ENCODE assay signal across 18 mouse cellular contexts in genomic region chr4:110093040-110093820, GRCm38 (mm10).
"Had no signal": no experiment of that assay in that cellular context is flagged by ENCODE, and none has a peak within 500 bp of the region (broad histone marks: within the 10 kb centered on the region; RNA-seq: fewer than 3 reads in every experiment).

No protein-coding gene starts in this region.

- H3K4me2 ChIP-seq: liver, embryonic 15.5 days; lung, embryonic 15.5 days; midbrain, embryonic 11.5 days; midbrain, embryonic 13.5 days; midbrain, embryonic 15.5 days; stomach, embryonic 15.5 days had no signal

- H3K36me3 ChIP-seq: liver, embryonic 15.5 days; lung, embryonic 15.5 days; midbrain, embryonic 13.5 days; midbrain, embryonic 15.5 days; stomach, embryonic 15.5 days had no signal

- H3K4me3 ChIP-seq: liver, embryonic 15.5 days; lung, embryonic 15.5 days; megakaryocyte, embryonic 14.5 days; midbrain, embryonic 13.5 days; midbrain, embryonic 15.5 days; stomach, embryonic 15.5 days had no signal

- DNase-seq: liver, postnatal 0 days; lung, adult 2 months; lung, postnatal 14 days; lung, postnatal 36 days; right cerebral cortex, postnatal 14 days; thymus, adult 2 months; thymus, postnatal 25 days; thymus, postnatal 4 days had no signal

- H3K27me3 ChIP-seq: liver, embryonic 15.5 days; lung, embryonic 15.5 days; megakaryocyte, embryonic 14.5 days; midbrain, embryonic 13.5 days; midbrain, embryonic 15.5 days; stomach, embryonic 15.5 days had no signal

- H3K9me3 ChIP-seq: liver, embryonic 15.5 days; lung, embryonic 15.5 days; midbrain, embryonic 13.5 days; midbrain, embryonic 15.5 days; stomach, embryonic 15.5 days had no signal

- H3K4me1 ChIP-seq: liver, embryonic 15.5 days; lung, embryonic 15.5 days; megakaryocyte, embryonic 14.5 days; midbrain, embryonic 15.5 days; stomach, embryonic 15.5 days had no signal

- H3K27ac ChIP-seq: liver, embryonic 15.5 days; lung, embryonic 15.5 days; macrophage; midbrain, embryonic 13.5 days; midbrain, embryonic 15.5 days; stomach, embryonic 15.5 days; stomach, postnatal 0 days had no signal

- H3K9ac ChIP-seq: liver, embryonic 15.5 days; liver, postnatal 0 days; lung, embryonic 15.5 days; midbrain, embryonic 13.5 days; midbrain, embryonic 15.5 days; stomach, embryonic 15.5 days had no signal

- ATAC-seq: liver, postnatal 0 days; lung, postnatal 0 days; midbrain, embryonic 13.5 days; midbrain, embryonic 15.5 days had no signal
